Mouse (Mus musculus): ENCODE results near the gene Ptpn14.

The Ptpn14 gene

GRCm38 (mm10) chr1:189717546-189717945 is 10.5 kb upstream of the Ptpn14 start:
- no peak for DNase-seq (ENCODE audit: low spot score)

- no peak for DNase-seq (ENCODE audit: low spot score)
Measured at GRCm38 (mm10) chr1:189718600-189718999, 9.5 kb upstream of the Ptpn14 start.

GRCm38 (mm10) chr1:189726121-189726520 is 1.9 kb upstream of the Ptpn14 start:
- no peak for DNase-seq (ENCODE audit: low spot score)

- DNase-seq (ENCODE audit: low spot score): no peak
Measured at GRCm38 (mm10) chr1:189727346-189727883, 653 bp upstream of the Ptpn14 start.

- no peak for DNase-seq (ENCODE audit: low spot score)
Measured at GRCm38 (mm10) chr1:189728784-189729115, 682 bp downstream of the Ptpn14 start.

GRCm38 (mm10) chr1:189729141-189729815 is 1.2 kb downstream of the Ptpn14 start:
- DNase-seq (ENCODE audit: low spot score): no peak

GRCm38 (mm10) chr1:189731697-189732096 is 3.6 kb downstream of the Ptpn14 start:
- no peak for DNase-seq (ENCODE audit: low spot score)

GRCm38 (mm10) chr1:189732156-189732555 is 4.1 kb downstream of the Ptpn14 start:
- DNase-seq (ENCODE audit: low spot score): no peak

- DNase-seq (ENCODE audit: low spot score): no peak
Measured at GRCm38 (mm10) chr1:189740075-189740474, 12.0 kb downstream of the Ptpn14 start.

- DNase-seq (ENCODE audit: low spot score): no peak
Measured at GRCm38 (mm10) chr1:189742041-189742440, 14.0 kb downstream of the Ptpn14 start.

GRCm38 (mm10) chr1:189743136-189743535 is 15.1 kb downstream of the Ptpn14 start:
- no peak for DNase-seq (ENCODE audit: low spot score)

GRCm38 (mm10) chr1:189744914-189745710 is 17.0 kb downstream of the Ptpn14 start:
- DNase-seq (ENCODE audit: low spot score): no peak

- DNase-seq (ENCODE audit: low spot score): no peak
Measured at GRCm38 (mm10) chr1:189746520-189746919, 18.5 kb downstream of the Ptpn14 start.

- DNase-seq (ENCODE audit: low spot score): no peak
Measured at GRCm38 (mm10) chr1:189749789-189750188, 21.7 kb downstream of the Ptpn14 start.

- DNase-seq (ENCODE audit: low spot score): no peak
Measured at GRCm38 (mm10) chr1:189750233-189750632, 22.2 kb downstream of the Ptpn14 start.

GRCm38 (mm10) chr1:189752245-189752644 is 24.2 kb downstream of the Ptpn14 start:
- no peak for DNase-seq (ENCODE audit: low spot score)

GRCm38 (mm10) chr1:189755072-189755471 is 27.0 kb downstream of the Ptpn14 start:
- no peak for DNase-seq (ENCODE audit: low spot score)

GRCm38 (mm10) chr1:189756306-189757053 is 28.4 kb downstream of the Ptpn14 start:
- DNase-seq (ENCODE audit: low spot score): no peak

GRCm38 (mm10) chr1:189757054-189757408 is 29.0 kb downstream of the Ptpn14 start:
- DNase-seq (ENCODE audit: low spot score): no peak

- DNase-seq (ENCODE audit: low spot score): no peak
Measured at GRCm38 (mm10) chr1:189761581-189762021, 33.5 kb downstream of the Ptpn14 start.

GRCm38 (mm10) chr1:189764258-189764657 is 36.2 kb downstream of the Ptpn14 start:
- DNase-seq (ENCODE audit: low spot score): no peak

GRCm38 (mm10) chr1:189767164-189767563 is 39.1 kb downstream of the Ptpn14 start:
- DNase-seq (ENCODE audit: low spot score): no peak

GRCm38 (mm10) chr1:189767910-189768309 is 39.8 kb downstream of the Ptpn14 start:
- DNase-seq (ENCODE audit: low spot score): no peak

All from layer of hippocampus, adult 9-10 months (tissue).